Mouse (Mus musculus): ENCODE data around the gene 0610040J01Rik.

DNA sequence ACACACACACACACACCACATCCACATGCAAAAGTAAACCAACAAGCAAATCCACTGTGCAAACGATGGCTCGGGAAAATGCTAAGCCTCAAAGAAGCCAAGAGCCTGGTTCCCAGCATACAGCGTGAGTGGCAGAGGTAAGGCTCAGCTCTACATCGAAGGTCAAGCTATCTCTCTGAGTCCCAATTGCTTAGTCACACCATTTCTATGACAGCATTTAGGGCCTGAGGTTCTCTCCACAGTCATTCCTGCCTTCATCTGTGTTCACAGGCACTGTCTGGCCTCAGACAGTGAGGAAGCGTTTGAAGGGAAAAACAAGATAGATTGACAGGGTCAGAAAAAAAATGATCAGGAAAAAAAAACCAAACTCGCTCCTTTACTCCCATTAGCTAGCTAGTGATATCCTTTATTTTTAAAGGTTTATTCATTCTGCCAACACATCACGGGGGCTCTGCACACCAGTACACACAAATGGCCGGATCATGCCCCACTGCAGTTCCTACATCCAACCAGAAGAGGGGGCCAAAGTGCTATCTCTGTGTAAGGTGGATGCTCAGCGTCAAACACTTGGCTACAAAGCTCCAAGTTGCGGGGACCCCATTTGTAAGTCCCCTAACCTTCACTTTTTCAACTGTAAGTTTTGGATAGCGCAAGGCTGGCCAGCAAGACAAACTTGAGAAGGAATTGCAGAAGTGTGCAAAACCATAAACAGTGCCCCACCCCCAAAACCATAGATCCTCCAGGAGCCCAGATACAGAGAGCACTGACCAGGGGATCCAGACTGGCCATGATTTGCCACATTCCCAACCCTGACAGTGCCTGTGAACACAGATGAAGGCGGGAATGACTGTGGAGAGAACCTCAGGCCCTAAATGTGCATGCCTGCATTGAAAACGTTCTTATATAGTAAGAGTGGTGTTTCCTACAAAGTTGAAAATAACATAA, 94.3 kb downstream of the 0610040J01Rik start:
- TF ChIP-seq UBTF (IDR thresholded peaks at IDR 0.05; ENCODE audit: low read depth, low read length) (no peak), EP300 (IDR thresholded peaks at IDR 0.05; ENCODE audit: low read length) (no peak), ZKSCAN1 (IDR thresholded peaks at IDR 0.05; ENCODE audit: borderline replicate concordance, low read depth, low read length) (no peak), BHLHE40 (IDR thresholded peaks at IDR 0.05; ENCODE audit: low read depth, low read length) (no peak), CHD1 (IDR thresholded peaks at IDR 0.05; ENCODE audit: low read depth, low read length) (no peak), POLR2A (IDR thresholded peaks at IDR 0.05; ENCODE audit: low read depth, low read length) (no peak), USF1 (IDR thresholded peaks at IDR 0.05; ENCODE audit: low read depth, low read length) (no peak)

All from CH12.LX (cell line).